Mouse (Mus musculus): ENCODE data around the gene Plin3. TPM values are rescaled to one million over a fixed set of nuclear protein-coding genes. Genes with fewer than 3 reads are reported as not detected.

Gene Plin3
- total and polyA plus RNA-seq, 3 experiments: 6.6 to 13.1 TPM; not detected in 1

GRCm38 (mm10) chr17:56277567-56277893 lies 15.1 kb downstream of the Plin3 start:
- Histone ChIP-seq H3K4me1 (ENCODE audit: control insufficient read depth in 1 of 2, insufficient read depth in 2 of 2, low read length in 2 of 2) (peaks cover 3 to 9% of the 10 kb centered on the region in 2 experiments; a peak in 2 of 4 replicates), H3K79me2 (ENCODE audit: control insufficient read depth, insufficient read depth, low read length, poor library complexity) (peaks cover 5% of the 10 kb centered on the region), H3K27me3 (ENCODE audit: control insufficient read depth in 1 of 2, insufficient read depth in 2 of 2, low read length in 2 of 2) (no peaks in the 10 kb centered on the region), H3K36me3 (ENCODE audit: control insufficient read depth in 1 of 2, insufficient read depth in 2 of 2, low read length in 2 of 2) (peaks cover 0 to 2% of the 10 kb centered on the region in 2 experiments; a peak in 2 of 4 replicates), H3K4me3 (ENCODE audit: control insufficient read depth in 1 of 2, insufficient read depth in 1 of 2, low read depth in 2 of 2, low read length in 2 of 2) (peak overlapping the region; percentile 34 to 40), H3K27ac (ENCODE audit: control insufficient read depth, low read depth, low read length) (peak overlapping the region; percentile 93), H3K9me3 (replicated peaks; ENCODE audit: insufficient read depth, low read length) (no peaks in the 10 kb centered on the region), H3K9ac (ENCODE audit: control insufficient read depth, low read depth, low read length, poor library complexity, severe bottlenecking) (peak overlapping the region; percentile 58)
- TF ChIP-seq MAZ (IDR thresholded peaks at IDR 0.05; ENCODE audit: low read depth, low read length): no peak
- peak in 1 of 3 experiments; percentile 27; a peak in 1 of 6 replicates for TF ChIP-seq CTCF (IDR thresholded peaks at IDR 0.05 in 2 of 3, conservative IDR thresholded peaks at IDR 0.05 in 1 of 3; ENCODE audit: control insufficient read depth in 1 of 3, insufficient read depth in 1 of 3, low read depth in 2 of 3, low read length in 3 of 3, poor library complexity in 1 of 3, severe bottlenecking in 1 of 3)
- no peak for TF ChIP-seq MAFK (IDR thresholded peaks at IDR 0.05; ENCODE audit: borderline replicate concordance, low read depth, low read length)
- TF ChIP-seq ZKSCAN1 (IDR thresholded peaks at IDR 0.05; ENCODE audit: low read depth, low read length): no peak
- no peak for TF ChIP-seq USF1 (IDR thresholded peaks at IDR 0.05; ENCODE audit: low read depth, low read length)
- TF ChIP-seq BHLHE40 (IDR thresholded peaks at IDR 0.05; ENCODE audit: borderline replicate concordance, low read depth, low read length): no peak
- no peak for DNase-seq (ENCODE audit: low read depth, low spot score)

- peak; percentile 99 for DNase-seq (ENCODE audit: low read depth, low spot score)
- no peaks in the 10 kb centered on the region for H3K27me3 ChIP-seq (ENCODE audit: control insufficient read depth in 1 of 2, insufficient read depth in 2 of 2, low read length in 2 of 2)
- peaks cover 5% of the 10 kb centered on the region for H3K79me2 ChIP-seq (ENCODE audit: control insufficient read depth, insufficient read depth, low read length, poor library complexity)
- H3K36me3 ChIP-seq (ENCODE audit: control insufficient read depth in 1 of 2, insufficient read depth in 2 of 2, low read length in 2 of 2): peaks cover 0 to 2% of the 10 kb centered on the region in 2 experiments; a peak in 2 of 4 replicates
- peak within 1 kb of the TSS; percentile 84 to 86 for H3K4me3 ChIP-seq (ENCODE audit: control insufficient read depth in 1 of 2, insufficient read depth in 1 of 2, low read depth in 2 of 2, low read length in 2 of 2)
- no peaks in the 10 kb centered on the region for H3K9me3 ChIP-seq (replicated peaks; ENCODE audit: insufficient read depth, low read length)
- H3K4me1 ChIP-seq (ENCODE audit: control insufficient read depth in 1 of 2, insufficient read depth in 2 of 2, low read length in 2 of 2): peaks cover 3 to 9% of the 10 kb centered on the region in 2 experiments; a peak in 2 of 4 replicates
- peak within 1 kb of the TSS; percentile 93 for H3K27ac ChIP-seq (ENCODE audit: control insufficient read depth, low read depth, low read length)
- H3K9ac ChIP-seq (ENCODE audit: control insufficient read depth, low read depth, low read length, poor library complexity, severe bottlenecking): peak within 1 kb of the TSS; percentile 84
- peak; percentile 39; the same call in 1 of the 2 replicates for TF ChIP-seq TAL1 (IDR thresholded peaks at IDR 0.05; ENCODE audit: low read length)
- no peak for TF ChIP-seq MEF2A (IDR thresholded peaks at IDR 0.05; ENCODE audit: extremely low read depth, insufficient replicate concordance, low read depth, low read length, poor library complexity, severe bottlenecking)
- peak; percentile 18; the same call in 1 of the 2 replicates for TF ChIP-seq ZNF384 (IDR thresholded peaks at IDR 0.05; ENCODE audit: low read depth, low read length)
- no peak for TF ChIP-seq MYB (IDR thresholded peaks at IDR 0.05; ENCODE audit: low read depth, low read length)
- peak; percentile 56; the same call in 1 of the 2 replicates for TF ChIP-seq JUND (IDR thresholded peaks at IDR 0.05; ENCODE audit: low read depth, low read length)
- TF ChIP-seq ZC3H11A (IDR thresholded peaks at IDR 0.05; ENCODE audit: low read depth, low read length): peak; percentile 31
- no peak for TF ChIP-seq CHD2 (IDR thresholded peaks at IDR 0.05; ENCODE audit: low read length)
- TF ChIP-seq USF1 (IDR thresholded peaks at IDR 0.05; ENCODE audit: low read depth, low read length): peak; percentile 59
- TF ChIP-seq MAZ (IDR thresholded peaks at IDR 0.05; ENCODE audit: low read depth, low read length): peak; percentile 98
- TF ChIP-seq E2F4 (IDR thresholded peaks at IDR 0.05; ENCODE audit: borderline replicate concordance, low read depth, low read length): no peak
- no peak for TF ChIP-seq KAT2A (conservative IDR thresholded peaks at IDR 0.05; ENCODE audit: low read depth, low read length)
- peak; percentile 80; the same call in 1 of the 2 replicates for TF ChIP-seq POLR2AphosphoS2 (IDR thresholded peaks at IDR 0.05; ENCODE audit: low read length)
- TF ChIP-seq HCFC1 (IDR thresholded peaks at IDR 0.05; ENCODE audit: low read depth, low read length): peak; percentile 77
- TF ChIP-seq MAFK (IDR thresholded peaks at IDR 0.05; ENCODE audit: borderline replicate concordance, low read depth, low read length): no peak
- TF ChIP-seq MXI1 (IDR thresholded peaks at IDR 0.05; ENCODE audit: low read depth, low read length): peak; percentile 96
- TF ChIP-seq SMC3 (IDR thresholded peaks at IDR 0.05; ENCODE audit: low read depth, low read length): peak; percentile 59
- TF ChIP-seq RAD21 (IDR thresholded peaks at IDR 0.05; ENCODE audit: low read depth, low read length): peak; percentile 29
- no peak for TF ChIP-seq USF2 (IDR thresholded peaks at IDR 0.05; ENCODE audit: borderline replicate concordance in 1 of 2, insufficient read depth in 1 of 2, low read depth in 1 of 2, low read length in 2 of 2)
- peak; percentile 71 for TF ChIP-seq TCF12 (IDR thresholded peaks at IDR 0.05; ENCODE audit: low read depth, low read length)
- peak; percentile 89 for TF ChIP-seq MAX (IDR thresholded peaks at IDR 0.05; ENCODE audit: low read length)
- peak; percentile 76 for TF ChIP-seq NELFE (IDR thresholded peaks at IDR 0.05; ENCODE audit: low read depth, low read length)
- TF ChIP-seq CTCF (IDR thresholded peaks at IDR 0.05 in 2 of 3, conservative IDR thresholded peaks at IDR 0.05 in 1 of 3; ENCODE audit: control insufficient read depth in 1 of 3, insufficient read depth in 1 of 3, low read depth in 2 of 3, low read length in 3 of 3, poor library complexity in 1 of 3, severe bottlenecking in 1 of 3): peak in 1 of 3 experiments; percentile 53; a peak in 3 of 6 replicates
- TF ChIP-seq TBP (IDR thresholded peaks at IDR 0.05; ENCODE audit: low read depth, low read length): peak; percentile 83
- peak; percentile 16; the same call in 1 of the 2 replicates for TF ChIP-seq RCOR1 (IDR thresholded peaks at IDR 0.05; ENCODE audit: low read depth, low read length)
- TF ChIP-seq EP300 (IDR thresholded peaks at IDR 0.05; ENCODE audit: low read depth in 1 of 2, low read length in 2 of 2): peak in 1 of 2 experiments; percentile 65; a peak in 3 of 4 replicates
Measured at GRCm38 (mm10) chr17:56276643-56277566, 15.8 kb downstream of the Plin3 start, which contains the start of gene Ticam1. Gene Ticam1 (minus strand): TSS chr17:56276786.

Measured in MEL (cell line).